16 mouse cellular contexts compared by ENCODE assay signal in genomic region chr9:112100841-112101595, GRCm38 (mm10).
A peak's percentile ranks its signal among the peaks of the same experiment; 100 is the strongest.
DNase-seq lines count a peak whose midpoint lies in the region; ATAC-seq lines count a peak whose summit lies in the region.
"Had no signal": no experiment of that assay in that cellular context is flagged by ENCODE, and none has a peak within 500 bp of the region (broad histone marks: within the 10 kb centered on the region; RNA-seq: fewer than 3 reads in every experiment).

No protein-coding gene starts in this region.

- intact Hi-C loops in heart, postnatal 10 days (cut with DNase I), result no loop called here

- WGBS in neural tube, embryonic 15.5 days, result 69% methylated on average over 3 of the region's 3 CpGs
- WGBS in midbrain, embryonic 15.5 days, result 60% methylated on average over 3 of the region's 3 CpGs

- no peak overlapping the region for H3K9ac ChIP-seq in neural tube, embryonic 15.5 days (replicated peaks)
- no peak overlapping the region for H3K9ac ChIP-seq in midbrain, embryonic 15.5 days
- H3K9ac ChIP-seq: embryonic facial prominence, embryonic 15.5 days; liver, embryonic 13.5 days had no signal

- H3K4me3 ChIP-seq in neural tube, embryonic 15.5 days (replicated peaks), result no peak overlapping the region
- no peak overlapping the region for H3K4me3 ChIP-seq in midbrain, embryonic 15.5 days
- H3K4me3 ChIP-seq: embryonic facial prominence, embryonic 15.5 days; limb, embryonic 10.5 days; liver, embryonic 13.5 days had no signal

- H3K27ac ChIP-seq in neural tube, embryonic 15.5 days (replicated peaks), result 0 out of 2 replicates have a peak overlapping the region, but pooled peaks have one; percentile 23
- H3K27ac ChIP-seq in midbrain, embryonic 15.5 days, result peak overlapping the region; percentile 30; the same call in 1 of the 2 replicates
- H3K27ac ChIP-seq: embryonic facial prominence, embryonic 15.5 days; kidney, postnatal 0 days; limb, embryonic 10.5 days; liver, embryonic 13.5 days had no signal

- peak; percentile 86 for DNase-seq in heart, adult 11 months
- no peak for DNase-seq in heart, postnatal 10 days
- no peak for DNase-seq in neural tube, embryonic 10.5 days (ENCODE audit: extremely low spot score, low spot score)
- DNase-seq in T-cell, adult 2 months (ENCODE audit: low spot score), result peak; percentile 62
- DNase-seq in urinary bladder, postnatal 4 days (ENCODE audit: low spot score in 2 of 2), result no peak
- DNase-seq in right cerebral cortex, postnatal 4 days, result no peak
- DNase-seq: cerebellum, adult 18-20 months; gastrocnemius, postnatal 36 days; liver, embryonic 13.5 days; lung, postnatal 4 days; right cerebral cortex, postnatal 14 days had no signal

- H3K27me3 ChIP-seq in neural tube, embryonic 15.5 days (replicated peaks), result no peaks in the 10 kb centered on the region
- H3K27me3 ChIP-seq in midbrain, embryonic 15.5 days (replicated peaks), result no peaks in the 10 kb centered on the region
- H3K27me3 ChIP-seq: embryonic facial prominence, embryonic 15.5 days; liver, embryonic 13.5 days had no signal

- no peaks in the 10 kb centered on the region for H3K9me3 ChIP-seq in neural tube, embryonic 15.5 days (replicated peaks)
- no peaks in the 10 kb centered on the region for H3K9me3 ChIP-seq in midbrain, embryonic 15.5 days
- H3K9me3 ChIP-seq: embryonic facial prominence, embryonic 15.5 days; limb, embryonic 10.5 days; liver, embryonic 13.5 days had no signal

- no peak overlapping the region for H3K4me2 ChIP-seq in neural tube, embryonic 15.5 days
- H3K4me2 ChIP-seq in midbrain, embryonic 15.5 days, result no peak overlapping the region
- H3K4me2 ChIP-seq: embryonic facial prominence, embryonic 15.5 days; liver, embryonic 13.5 days had no signal

- 0 out of 2 replicates have a peak, but pooled peaks cover 3% of the 10 kb centered on the region for H3K36me3 ChIP-seq in neural tube, embryonic 15.5 days
- H3K36me3 ChIP-seq in midbrain, embryonic 15.5 days (replicated peaks), result no peaks in the 10 kb centered on the region
- H3K36me3 ChIP-seq: embryonic facial prominence, embryonic 15.5 days; limb, embryonic 10.5 days; liver, embryonic 13.5 days had no signal

- ATAC-seq in neural tube, embryonic 15.5 days (ENCODE audit: low FRiP score), result no peak
- no peak for ATAC-seq in midbrain, embryonic 15.5 days (replicated peaks)

- peaks cover 31% of the 10 kb centered on the region for H3K4me1 ChIP-seq in neural tube, embryonic 15.5 days
- H3K4me1 ChIP-seq in midbrain, embryonic 15.5 days, result peaks cover 22% of the 10 kb centered on the region
- H3K4me1 ChIP-seq: embryonic facial prominence, embryonic 15.5 days; limb, embryonic 10.5 days; liver, embryonic 13.5 days had no signal

Comparison
In these comparisons a context has a peak if more than half of its experiments do, and no peak if none do; other contexts are left out.
1. DNase-seq: peak in heart, adult 11 months (single experiment) and T-cell, adult 2 months (single experiment); none in heart, postnatal 10 days (0 of 2), neural tube, embryonic 10.5 days (single experiment), urinary bladder, postnatal 4 days (0 of 2) and right cerebral cortex, postnatal 4 days (single experiment).